Mouse (Mus musculus) cerebellum, adult 2 months (tissue): ENCODE results near the gene Gjb4.

Experiments
- CTCF ChIP-seq: fragments of 200-500 bp; IDR thresholded peaks from 2 replicates; pipeline ENCODE4 v1.5.1; 2011; ENCODE audit warnings: low read depth, mild to moderate bottlenecking, control low read depth, low read length, moderate library complexity, borderline replicate concordance; ENCODE audit not compliant: insufficient read depth
- POLR2A ChIP-seq: fragments of 200-500 bp; IDR thresholded peaks from 2 replicates; pipeline ENCODE4 v1.6.1; 2011; ENCODE audit warnings: low read length, control low read depth, borderline replicate concordance; ENCODE audit not compliant: insufficient read depth

DNA sequence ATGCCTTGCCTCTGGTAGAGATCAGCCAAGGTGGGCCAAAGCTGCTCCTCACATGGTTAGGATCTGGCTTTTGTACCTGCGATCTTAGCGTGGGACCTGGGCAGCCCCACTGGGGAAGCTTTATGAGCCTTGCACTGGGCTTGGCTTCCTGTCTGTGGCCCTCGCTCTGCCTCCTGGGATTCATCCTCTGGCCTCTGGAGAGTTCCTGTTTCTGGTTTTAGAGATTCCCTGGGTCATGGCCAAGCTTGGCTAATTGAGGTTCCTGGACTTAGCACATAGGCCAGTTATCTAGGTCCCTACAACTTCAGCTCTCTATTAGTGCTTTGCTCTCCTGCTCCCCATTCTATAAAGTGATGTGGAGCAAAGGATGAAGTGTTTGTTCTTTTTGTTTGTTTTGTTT, 50.1 kb downstream of the Gjb4 start:
- TF ChIP-seq CTCF (no peak), POLR2A (no peak)
